Mouse (Mus musculus): ENCODE results near the gene Rexo2.

GRCm38 (mm10) chr9:48423256-48423655 is 57.2 kb downstream of the Rexo2 start:
- no peak for TF ChIP-seq EP300 (IDR thresholded peaks at IDR 0.05; ENCODE audit: low read depth)
- TF ChIP-seq CTCF (IDR thresholded peaks at IDR 0.05; ENCODE audit: low read depth), result peak; percentile 27; the same call in 1 of the 2 replicates
